Mouse (Mus musculus): Measurements from ENCODE around the gene Tmem143.
"Not testable (repeated sequence)": the region's sequence is repeated elsewhere in the genome, so short reads cannot be mapped to it uniquely, and the experiment has no call there.

Gene Tmem143

DNA sequence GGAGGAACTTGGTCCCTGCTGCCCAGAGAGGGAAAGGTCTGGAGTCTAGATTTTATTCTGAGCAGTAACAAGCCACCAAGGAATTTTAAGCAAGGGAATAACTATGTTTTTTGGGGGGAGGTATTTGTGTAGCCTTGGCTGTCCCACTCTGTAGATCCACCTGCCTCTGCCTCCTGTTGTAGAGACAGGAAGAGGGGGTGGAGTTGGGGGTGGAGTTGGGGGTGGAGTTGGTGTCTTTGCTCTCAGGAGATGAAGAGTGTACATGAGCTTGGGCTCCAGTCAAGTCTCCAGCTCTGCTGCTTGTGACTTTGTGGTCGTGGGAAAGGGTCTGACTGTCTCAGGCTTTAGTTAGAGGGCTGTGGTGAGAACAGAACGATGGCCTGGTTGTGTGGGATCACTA is 15.7 kb upstream of the Tmem143 start:
- in situ Hi-C loops (cut with MboI, MseI): no loop called here

GRCm38 (mm10) chr7:45887246-45887645 is 9.5 kb upstream of the Tmem143 start:
- in situ Hi-C loops (cut with MboI, MseI): no loop called here

DNA sequence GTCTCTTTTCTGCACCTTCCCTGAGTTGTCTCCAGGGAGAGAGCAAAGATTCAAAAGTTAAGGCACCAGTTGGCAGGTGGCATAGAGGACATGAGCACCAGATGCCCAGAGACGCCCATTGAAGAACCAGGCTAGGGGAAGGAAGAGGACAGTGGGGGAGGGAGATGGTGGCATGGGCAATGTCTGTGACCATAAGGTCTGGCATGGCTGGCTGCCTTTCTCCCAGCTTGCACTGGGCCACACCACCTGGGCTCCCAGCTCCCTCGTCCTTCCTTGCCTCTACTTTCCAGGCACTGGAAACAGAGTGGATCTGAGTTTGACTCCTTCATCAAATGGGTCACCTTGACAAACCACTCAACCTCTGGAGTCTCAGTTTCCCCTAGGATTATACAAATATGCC is 4.1 kb upstream of the Tmem143 start:
- in situ Hi-C loops (cut with MboI, MseI): no loop called here

DNA sequence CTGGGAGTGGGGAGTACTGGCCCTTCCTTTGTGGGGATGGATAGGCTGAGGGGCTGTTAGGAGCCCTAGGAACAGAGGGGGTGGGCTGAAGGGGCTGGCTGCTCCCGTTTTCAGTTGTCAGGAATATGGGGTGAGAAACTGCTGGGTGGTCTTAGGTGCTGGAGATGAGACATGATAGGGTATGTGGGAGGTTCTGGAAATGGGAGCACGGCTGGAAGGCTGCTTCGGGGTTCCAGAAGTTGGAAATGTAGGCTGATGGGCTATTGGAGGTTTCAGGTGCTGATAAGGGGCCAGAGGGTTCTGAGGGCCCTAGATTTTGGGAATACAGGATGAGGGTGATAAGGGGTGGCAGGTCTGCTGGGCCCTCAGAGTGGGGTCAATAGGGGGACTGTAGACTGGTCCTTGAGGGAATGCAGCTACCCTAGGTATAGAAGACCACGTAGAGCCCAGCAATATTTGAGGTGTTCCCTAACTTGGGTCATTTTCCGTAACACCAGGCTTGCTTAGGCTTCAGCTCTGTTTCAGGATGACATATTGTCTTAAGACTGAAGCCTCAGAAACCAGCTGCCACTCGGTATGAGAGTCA is 717 bp upstream of the Tmem143 start:
- in situ Hi-C loops (cut with MboI, MseI): no loop called here

DNA sequence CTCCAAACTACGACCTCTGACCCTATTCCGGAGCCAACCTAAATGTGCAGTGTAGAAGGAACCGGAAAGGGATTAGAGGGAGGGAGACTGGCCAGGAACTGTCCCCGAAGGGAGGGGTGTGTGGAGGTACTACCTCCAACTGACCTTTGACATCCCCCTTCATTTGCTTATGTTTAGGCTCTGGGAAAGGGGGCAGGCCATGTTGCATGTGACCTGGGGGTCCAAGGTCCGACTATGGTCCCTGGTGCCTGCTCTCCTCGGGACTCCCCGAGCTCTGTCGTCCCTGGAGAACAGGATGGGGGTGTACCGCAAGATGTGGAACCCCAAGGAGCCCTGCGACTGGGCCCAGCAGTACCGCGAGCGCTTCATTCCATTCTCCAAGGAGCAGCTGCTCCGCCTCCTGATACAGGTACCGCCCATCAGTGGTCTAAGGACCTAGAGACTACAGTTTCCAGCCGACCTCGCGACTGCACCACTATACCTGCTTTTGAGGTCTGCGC is 567 bp downstream of the Tmem143 start:
- in situ Hi-C loops (cut with MboI, MseI): no loop called here

GRCm38 (mm10) chr7:45898125-45898524 is 1.4 kb downstream of the Tmem143 start:
- in situ Hi-C loops (cut with MboI, MseI): not testable (repeated sequence)

- in situ Hi-C loops (cut with MboI, MseI): loop anchor here in 1 of 2 experiments (25.0 kb wide), 1 partner anchor 1111 kb away; the partner anchor contains the start of gene Spty2d1
Measured at GRCm38 (mm10) chr7:45901562-45901961, 4.8 kb downstream of the Tmem143 start.

GRCm38 (mm10) chr7:45902481-45903002 is 5.8 kb downstream of the Tmem143 start:
- in situ Hi-C loops (cut with MboI, MseI): loop anchor here in 1 of 2 experiments (25.0 kb wide), 1 partner anchor 1110 kb away; the partner anchor contains the start of gene Spty2d1

- in situ Hi-C loops (cut with MboI, MseI): loop anchor here in 1 of 2 experiments (25.0 kb wide), 1 partner anchor 1106 kb away; the partner anchor contains the start of gene Spty2d1
Measured at GRCm38 (mm10) chr7:45906622-45907021, 9.9 kb downstream of the Tmem143 start.

- in situ Hi-C loops (cut with MboI, MseI): loop anchor here in 1 of 2 experiments (25.0 kb wide), 1 partner anchor 1104 kb away; the partner anchor contains the start of gene Spty2d1
Measured at GRCm38 (mm10) chr7:45908384-45908783, 11.6 kb downstream of the Tmem143 start.

DNA sequence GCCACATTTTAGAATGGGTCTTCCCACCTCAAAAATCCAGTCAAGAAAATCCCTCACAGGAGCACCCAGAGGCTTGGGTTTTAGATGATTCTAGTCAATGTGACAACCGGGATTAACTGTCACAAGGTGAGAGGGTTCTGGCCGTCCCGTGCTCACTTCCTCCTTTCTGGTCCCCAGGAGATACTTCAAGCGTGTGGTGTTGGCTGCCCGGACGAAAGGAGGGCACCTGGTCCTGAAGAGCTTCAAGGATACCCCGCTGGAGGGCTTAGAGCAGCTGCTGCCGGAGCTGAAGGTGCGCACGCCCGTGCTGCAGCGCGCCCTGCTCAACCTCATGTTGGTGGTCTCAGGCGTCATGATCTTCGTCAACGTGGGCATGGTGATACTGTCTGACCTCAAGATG is 12.4 kb downstream of the Tmem143 start:
- in situ Hi-C loops (cut with MboI, MseI): loop anchor here in 1 of 2 experiments (25.0 kb wide), 1 partner anchor 1103 kb away; the partner anchor contains the start of gene Spty2d1

DNA sequence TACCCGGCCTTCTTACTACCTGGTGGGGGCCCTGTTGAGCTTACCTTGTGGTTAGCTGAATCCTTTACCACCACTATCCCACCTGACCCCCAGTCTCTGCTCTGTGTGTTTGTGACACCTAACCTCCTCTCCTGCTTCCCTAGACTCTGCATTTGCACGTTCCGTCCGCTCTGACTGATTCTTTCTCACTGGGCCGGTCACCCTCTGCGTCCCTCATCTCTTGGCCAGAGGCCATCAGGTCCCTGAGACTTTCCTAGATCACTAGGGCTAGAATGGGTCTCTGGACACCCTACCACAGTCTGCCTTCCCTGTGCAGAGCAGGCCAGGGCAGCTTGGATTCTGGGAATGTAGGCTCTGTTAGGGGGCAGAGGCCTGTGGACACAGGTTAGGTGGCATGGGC is 17.3 kb downstream of the Tmem143 start:
- in situ Hi-C loops (cut with MboI, MseI): loop anchor here in 1 of 2 experiments (10.0 to 25.0 kb wide), 2 partner anchors 1098 to 1509 kb away; partner anchors contain the start of gene Spty2d1

DNA sequence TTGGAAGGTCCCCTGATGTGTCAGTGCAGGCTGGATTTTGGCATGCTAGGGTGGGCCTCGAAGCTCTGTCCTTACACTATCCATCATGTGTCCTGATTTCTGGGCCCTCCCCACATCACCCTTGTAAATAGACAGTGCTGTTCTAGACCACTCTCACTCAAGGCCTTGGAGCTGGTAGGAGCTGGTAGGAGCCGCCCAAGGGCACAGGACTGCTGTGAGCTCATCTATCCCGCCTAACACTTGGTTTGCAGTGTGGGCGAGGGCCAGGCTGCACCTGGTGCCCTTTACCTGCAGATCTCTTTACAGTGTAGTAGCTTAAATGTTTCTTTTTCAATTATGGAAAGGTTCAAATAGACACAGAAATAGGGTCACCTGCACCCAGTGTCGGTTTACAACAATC is 18.3 kb downstream of the Tmem143 start:
- in situ Hi-C loops (cut with MboI, MseI): loop anchor here in 1 of 2 experiments (10.0 to 25.0 kb wide), 2 partner anchors 1097 to 1510 kb away; partner anchors contain the start of gene Spty2d1

DNA sequence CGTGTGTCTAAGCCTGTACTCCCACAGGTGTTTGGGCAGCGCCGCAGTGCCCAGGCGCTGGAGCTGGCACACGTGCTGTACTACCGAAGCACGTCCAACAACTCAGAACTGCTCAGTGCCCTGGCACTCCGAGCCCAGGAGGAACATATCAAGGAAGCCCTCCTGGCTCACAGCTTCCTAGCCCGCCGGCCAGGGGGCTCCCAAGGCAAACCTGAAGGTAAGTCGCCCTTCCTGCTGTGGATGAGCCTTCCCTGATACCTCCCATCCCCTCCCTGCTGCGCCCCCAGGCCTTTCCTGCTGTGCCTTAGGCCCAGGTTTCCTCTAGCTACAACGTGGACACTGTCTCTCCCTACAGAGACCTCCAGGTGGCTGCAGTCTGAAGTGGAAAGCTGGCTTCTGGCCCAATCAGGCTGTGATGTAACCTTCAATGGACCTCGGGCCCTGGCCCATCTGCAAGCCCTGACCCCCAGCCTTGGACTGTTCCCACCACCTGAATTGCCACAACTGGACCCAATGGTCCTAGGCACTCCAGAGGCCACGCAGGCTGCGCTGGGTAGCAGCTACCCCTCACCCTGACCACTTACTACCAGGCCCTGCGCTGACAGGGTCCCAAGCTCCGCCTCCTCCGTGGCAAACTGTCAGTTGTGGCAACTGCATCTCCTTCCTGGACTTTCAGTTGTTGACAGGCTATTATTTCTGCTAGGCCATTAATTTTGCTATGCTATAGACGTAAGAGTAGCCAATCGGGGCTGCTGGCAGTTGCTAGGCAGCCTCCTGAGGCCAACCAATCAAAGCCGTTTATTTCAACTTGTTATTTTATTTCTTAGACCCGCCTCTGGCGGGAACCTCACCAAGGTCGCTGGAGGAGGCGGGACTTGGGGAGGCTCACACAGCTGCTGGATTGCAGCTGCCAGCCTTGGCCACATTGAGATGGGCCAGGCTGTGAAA is 19.6 kb downstream of the Tmem143 start:
- in situ Hi-C loops (cut with MboI, MseI): loop anchor here in 1 of 2 experiments (10.0 to 25.0 kb wide), 2 partner anchors 1096 to 1512 kb away; partner anchors contain the start of gene Spty2d1

DNA sequence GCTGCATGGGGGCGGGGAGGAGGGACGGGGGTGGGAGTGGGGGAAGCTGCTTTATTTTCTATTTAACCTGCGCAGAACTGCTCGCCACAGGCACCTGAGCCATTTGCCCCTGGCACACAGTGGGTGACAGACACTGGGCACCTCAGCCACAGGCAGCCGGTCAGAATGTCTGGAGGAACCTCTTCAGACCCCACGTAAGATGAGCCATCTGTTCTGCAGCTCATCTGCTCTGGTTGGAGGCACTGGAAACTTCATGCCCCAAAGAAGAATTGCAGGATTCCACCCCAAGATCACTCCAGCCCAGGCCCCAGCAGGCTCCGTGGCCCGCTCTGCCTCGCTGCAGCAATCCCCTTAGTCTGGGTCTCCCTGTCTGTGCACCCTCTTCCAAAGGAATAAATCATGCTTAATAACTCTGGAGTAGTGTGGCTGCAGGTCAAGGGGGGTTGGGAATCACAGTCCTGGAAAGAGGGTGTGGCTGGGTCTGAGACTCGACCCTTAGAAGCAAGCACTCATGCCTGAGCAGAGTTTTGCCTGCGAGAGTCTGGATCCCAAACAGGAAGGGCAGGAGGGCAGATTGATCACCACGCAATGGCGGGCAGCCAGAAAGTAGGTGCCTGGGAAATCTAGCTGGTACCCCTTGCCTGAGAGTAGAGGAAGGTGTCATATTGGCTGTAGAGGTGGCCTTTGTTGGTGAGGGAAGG is 20.4 kb downstream of the Tmem143 start:
- in situ Hi-C loops (cut with MboI, MseI): loop anchor here in 1 of 2 experiments (10.0 to 25.0 kb wide), 2 partner anchors 1095 to 1512 kb away; partner anchors contain the start of gene Spty2d1

- in situ Hi-C loops (cut with MboI, MseI): loop anchor here in 1 of 2 experiments (10.0 to 25.0 kb wide), 2 partner anchors 1094 to 1513 kb away; partner anchors contain the start of gene Spty2d1
Measured at GRCm38 (mm10) chr7:45917926-45918325, 21.2 kb downstream of the Tmem143 start.

DNA sequence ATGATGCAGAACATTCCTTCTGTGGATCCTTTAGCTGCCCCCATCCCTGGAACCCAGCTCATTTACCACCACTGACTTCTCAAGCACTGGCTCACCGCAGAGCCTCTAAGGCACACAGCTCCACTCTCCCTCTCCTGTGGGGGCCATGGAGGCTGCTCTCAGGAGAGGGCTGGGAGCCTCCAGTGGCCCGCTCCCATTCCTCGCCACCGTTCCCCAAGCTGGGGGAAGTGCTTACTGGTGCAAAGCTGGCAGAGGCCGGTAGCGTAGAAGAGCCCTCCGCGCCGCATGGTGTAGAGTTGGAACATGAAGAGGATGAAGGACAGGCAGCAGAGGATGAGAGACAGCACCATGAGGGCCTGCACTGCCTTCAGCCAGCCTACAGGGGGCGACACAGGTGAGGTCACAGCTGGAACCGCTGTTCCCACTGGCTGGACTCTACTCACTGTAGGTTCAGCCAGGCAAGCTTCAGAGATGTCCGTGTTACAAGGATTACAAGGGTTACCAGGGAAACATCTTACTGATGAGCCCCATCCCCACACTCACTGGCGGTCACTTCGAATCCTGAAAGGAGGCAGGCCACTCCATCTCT is 22.4 kb downstream of the Tmem143 start:
- in situ Hi-C loops (cut with MboI, MseI): loop anchor here in 1 of 2 experiments (10.0 to 25.0 kb wide), 2 partner anchors 1093 to 1514 kb away; partner anchors contain the start of gene Spty2d1

DNA sequence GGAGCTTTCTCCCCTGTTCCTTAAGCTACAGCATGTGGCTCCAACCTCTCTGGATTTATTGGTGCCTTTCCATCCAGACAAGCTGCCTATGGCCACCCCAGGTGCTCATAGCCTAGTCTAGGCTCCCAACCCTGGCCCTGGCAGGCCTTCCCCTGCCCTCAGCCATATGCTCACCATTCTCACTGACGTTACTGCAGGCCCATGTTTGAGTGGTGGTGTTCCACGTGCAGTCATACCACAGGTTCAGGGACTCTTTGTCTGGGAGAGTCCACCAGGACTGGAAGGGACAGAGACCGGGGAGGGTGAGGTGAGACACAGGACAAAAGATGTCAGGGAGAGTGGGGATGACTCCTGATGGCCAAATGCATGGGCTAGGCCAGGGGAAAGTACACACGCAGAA is 23.0 kb downstream of the Tmem143 start:
- in situ Hi-C loops (cut with MboI, MseI): loop anchor here (5.0 to 25.0 kb wide), 3 partner anchors 47 to 1515 kb away; partner anchors contain the start of genes Kdelr1 (in 1 of the 2) and Spty2d1 (in 1 of the 2)

- in situ Hi-C loops (cut with MboI, MseI): loop anchor here (5.0 to 25.0 kb wide), 2 partner anchors 48 to 1092 kb away; partner anchors contain the start of genes Kdelr1 (in 1 of the 2) and Spty2d1 (in 1 of the 2)
Measured at GRCm38 (mm10) chr7:45920583-45921241, 24.0 kb downstream of the Tmem143 start.

Data from T-helper 17 cell (primary cell).